Mouse (Mus musculus): ENCODE data around the gene Actr8.

The Actr8 gene

DNA sequence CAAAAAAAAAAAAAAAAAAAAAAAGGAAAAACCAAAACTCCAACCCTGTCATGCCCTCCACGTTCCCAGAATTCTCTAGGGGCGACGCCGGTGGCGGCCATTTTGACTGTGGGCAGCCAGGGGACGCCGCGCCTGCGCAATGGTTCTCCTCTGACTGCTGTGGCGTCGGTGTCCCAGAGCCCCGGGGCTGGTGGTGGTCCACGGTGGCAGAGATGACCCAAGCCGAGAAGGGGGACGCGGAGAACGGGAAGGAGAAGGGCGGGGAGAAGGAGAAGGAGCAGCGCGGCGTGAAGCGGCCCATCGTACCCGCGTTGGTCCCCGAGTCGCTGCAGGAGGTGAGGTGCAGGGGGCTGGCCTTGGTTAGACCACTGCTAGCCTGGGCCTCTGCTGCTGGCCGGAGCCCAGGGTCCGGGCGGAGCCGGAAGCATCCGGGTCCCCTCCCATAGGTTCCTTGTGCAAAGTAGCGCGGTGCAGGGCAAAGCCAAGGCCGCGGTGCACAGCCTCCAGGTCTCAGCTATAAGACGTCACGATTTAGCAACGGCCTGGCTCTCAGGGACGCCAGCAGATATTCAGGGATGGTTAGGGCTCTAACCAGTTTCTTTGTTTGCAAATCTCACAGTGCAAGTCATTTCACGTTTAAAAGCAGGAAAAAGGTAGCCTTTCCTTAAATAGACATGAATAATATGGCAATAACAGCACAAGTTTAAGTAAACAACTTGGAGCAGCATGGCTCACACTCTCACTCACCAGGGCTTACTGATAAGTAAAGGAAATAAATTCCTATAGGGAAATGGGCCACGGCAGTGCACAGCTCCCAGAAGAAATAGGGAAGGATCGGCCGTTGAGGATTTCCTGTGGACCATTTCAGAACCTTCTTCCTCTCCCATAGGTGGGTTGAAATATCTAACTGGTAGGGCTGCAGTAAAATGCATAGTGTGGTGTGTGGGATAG lies at the start of gene Actr8:
Gene Actr8 (plus strand): TSS at position 84 of the 951 bp plus-strand sequence.
- DNase-seq (ENCODE audit: low read depth, low spot score): peak; percentile 91

DNA sequence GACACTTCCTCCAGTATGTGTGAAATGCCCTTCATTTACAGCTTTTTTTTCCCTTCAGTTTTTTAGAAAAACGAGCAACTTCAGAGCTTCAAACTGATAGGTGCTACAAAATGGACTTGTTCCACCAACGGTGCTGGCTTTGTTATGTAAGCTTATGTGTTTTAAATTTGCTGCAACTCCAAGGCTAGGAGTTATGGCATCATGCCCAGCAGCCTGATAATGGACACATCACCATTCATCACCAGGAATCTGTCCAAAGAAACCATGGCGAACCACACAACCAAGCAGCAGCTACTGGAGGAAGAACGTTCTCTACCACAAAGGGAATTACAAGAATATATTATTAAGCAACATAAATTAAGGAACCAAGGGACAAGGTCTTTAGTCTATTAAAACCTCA lies 49.2 kb upstream of the Actr8 start:
- no peak for DNase-seq (ENCODE audit: low read depth, low spot score)

DNA sequence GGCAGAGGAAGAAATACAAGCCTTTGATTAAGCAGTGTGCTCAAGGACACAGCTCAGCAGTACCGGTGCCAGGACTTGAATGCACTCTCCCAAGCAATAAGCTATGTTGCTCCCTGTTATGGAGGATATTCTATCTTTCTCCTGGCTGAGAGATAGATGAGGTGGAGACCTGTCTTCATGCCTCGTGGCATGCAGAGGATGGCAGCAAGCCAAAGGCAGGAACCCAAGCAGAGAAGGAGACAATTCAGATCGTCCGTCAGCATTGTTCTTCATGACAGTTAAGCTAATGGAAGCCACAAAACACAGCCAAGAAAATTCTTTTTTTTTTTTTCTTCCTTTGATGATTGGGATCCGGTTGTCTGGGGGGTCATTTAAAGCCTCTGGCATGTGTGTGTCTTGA lies 42.6 kb upstream of the Actr8 start:
- DNase-seq (ENCODE audit: low read depth, low spot score): no peak

DNA sequence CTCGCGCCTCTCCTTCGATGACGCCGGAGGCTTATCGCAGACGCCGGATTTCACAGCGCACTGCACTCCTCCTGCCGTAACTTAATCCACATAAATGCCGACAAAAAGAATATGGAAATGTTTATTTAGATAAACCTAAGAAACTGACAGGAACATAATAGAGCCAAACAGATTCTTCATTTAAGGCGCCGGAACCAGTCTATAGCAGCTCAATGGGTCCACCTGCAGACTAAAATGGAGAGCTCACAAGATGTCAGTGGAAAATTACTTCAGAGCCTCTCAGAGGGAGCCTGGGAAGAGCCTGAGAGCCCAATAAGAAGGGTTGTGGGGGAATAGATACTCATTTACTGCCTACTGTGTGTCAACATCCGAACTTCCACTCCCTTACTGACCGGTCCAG lies 40.7 kb upstream of the Actr8 start:
- no peak for DNase-seq (ENCODE audit: low read depth, low spot score)

DNA sequence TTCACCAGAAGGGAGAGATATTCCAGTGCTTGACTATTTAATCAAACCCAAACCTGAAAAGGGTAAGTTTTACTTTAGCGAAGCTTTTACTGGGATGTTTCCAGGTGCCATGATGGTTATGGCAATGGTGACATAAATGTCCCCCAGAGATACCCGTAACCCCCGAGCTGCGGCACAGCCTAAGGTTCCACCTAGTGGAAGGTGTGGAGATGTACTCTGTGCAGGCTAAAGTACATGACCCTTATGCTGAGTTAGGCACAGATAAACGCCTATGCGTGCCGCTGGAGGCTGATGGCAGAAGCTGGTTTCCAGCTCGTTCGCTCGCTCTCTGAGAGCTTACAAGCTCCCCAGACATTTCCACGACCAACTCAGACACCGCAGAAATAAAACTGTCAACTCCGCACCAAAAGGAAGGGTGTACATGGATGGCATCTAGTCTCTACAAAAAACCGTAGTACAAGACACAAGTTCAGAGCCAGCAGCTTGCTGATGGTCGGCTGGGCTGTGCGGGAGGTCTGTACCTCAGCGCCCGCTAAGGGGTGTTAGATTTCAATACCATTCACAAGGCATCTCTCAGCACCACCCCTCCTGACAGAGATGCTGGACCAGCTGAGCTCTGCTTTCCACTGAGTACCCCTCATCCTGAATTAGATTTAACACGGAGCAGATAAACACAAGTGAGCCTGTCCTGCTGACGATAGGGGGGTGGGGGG lies 38.4 kb upstream of the Actr8 start:
- DNase-seq (ENCODE audit: low read depth, low spot score): peak; percentile 56

DNA sequence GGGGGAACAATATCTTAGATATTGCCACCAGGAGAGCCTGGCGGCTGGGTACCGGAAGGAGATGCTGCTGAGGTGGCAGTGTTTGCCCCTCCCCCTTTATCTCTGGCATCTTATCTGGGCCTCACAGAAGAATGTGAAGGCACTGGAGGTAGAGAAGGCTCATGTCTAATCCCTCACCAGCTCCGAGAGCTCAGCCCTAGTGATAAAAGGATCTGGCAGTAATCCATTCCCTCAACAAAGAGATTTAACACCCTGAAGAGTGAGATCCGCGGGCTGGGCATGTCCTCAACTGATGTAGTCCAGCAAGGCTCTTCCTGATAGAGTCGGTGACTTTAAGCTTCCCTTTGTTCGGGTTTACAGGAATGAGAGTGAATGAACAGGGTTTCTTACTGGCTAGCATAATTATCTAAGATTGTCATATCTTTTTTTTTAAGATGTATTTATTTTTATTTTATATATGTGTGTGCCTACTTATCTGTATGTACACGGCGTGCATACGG lies 37.8 kb upstream of the Actr8 start:
- DNase-seq (ENCODE audit: low read depth, low spot score): no peak

DNA sequence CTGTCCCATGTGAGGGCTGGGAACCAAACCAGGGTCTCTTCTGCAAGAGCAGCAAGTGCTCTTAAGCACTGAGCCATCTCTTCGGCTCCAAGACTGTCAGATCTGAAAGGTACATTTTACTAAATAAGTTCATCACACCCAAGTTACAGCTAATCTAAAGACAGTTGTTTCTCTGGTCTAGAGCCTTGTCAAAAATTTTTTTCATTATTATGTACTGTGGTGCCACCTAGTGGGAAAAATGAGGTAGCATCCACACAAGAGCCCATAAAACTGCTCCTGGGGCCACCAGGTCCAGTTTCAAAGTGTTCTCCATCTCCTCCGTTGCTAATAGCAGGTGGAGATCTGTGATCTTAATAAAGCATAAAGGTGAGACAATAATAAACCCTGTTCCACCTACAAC lies 37.3 kb upstream of the Actr8 start:
- peak; percentile 50 for DNase-seq (ENCODE audit: low read depth, low spot score)

DNA sequence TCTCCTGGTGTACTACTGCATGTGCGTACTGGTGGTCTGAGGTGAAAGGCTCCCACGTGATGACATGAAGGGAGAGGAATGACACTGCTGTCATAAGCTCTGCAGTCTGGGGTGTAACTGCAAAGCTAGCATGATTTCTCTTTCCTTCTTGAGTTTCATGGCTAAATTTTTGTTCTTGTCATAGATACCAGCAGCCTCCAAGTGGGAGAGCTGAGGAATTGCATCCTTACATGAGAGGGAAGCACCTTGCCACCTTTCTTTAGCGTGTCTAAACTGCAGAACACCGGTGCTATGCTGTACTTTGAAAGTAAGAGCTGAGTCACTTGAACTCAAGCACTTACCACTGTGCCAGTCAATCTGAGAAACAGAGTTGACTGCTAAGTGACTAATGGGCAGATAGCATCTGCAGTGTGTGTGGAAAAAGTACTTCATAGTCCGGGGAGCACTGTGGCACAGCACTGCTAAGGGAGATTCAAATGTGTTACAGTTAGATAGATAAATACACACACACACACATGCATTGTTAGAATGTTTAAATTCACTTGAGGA lies 31.3 kb upstream of the Actr8 start:
- no peak for DNase-seq (ENCODE audit: low read depth, low spot score)

DNA sequence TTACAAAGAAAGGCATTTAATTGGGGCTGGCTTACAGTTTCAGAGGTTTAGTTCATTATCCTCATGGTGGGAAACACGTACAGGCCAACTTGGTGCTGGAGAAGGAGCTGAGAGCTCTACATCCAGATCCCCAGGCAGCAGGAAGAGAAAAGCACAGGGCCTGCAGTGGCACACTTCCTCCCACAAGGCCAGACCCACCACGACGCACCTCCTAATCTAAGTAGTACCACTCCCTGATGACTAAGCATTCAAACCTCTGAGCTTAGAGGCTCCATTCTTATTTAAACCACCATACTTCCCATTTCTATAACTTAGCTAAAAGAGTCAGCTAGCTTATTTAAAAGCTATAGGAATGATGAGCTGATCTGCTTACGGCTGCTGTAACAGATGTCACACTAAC lies 27.3 kb upstream of the Actr8 start:
- DNase-seq (ENCODE audit: low read depth, low spot score): peak; percentile 96

DNA sequence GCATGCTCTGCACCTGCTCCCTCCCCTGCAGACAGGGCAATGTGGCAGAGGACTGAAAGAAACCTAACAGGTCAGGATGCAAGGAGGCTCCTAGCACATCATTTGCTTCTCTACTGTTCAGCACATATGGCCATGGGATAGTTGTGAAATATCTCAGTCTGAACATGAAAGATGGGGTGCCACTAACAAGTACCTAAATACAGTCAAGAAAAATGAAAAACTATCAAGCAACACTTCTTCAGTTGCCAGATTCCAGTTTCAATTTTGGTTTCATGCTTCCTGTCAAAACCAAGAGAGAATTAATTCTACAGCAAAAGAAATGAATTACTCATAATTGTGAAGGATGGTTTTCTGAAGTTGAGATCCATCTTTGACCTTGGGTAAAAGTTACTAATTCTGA lies 20.7 kb upstream of the Actr8 start:
- no peak for DNase-seq (ENCODE audit: low read depth, low spot score)

DNA sequence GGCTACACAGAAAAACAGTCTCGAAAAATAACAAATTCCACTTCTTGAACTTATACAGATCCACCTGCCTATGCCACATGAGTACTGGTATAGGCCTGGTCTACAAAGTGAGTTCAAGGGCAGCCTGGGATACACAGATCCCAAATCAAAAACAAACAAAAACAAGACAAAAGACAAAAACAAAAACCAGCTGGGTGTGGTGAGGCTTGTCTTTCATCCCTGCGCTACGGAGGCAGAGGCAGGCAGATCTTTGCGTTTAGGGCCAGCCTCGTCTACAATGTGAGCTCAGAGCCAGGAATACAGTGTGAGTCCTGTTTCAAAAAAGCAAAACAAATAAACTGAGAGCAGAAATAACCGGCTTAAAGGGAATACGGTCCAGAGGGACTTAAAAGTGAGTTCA lies 10.5 kb upstream of the Actr8 start:
- DNase-seq (ENCODE audit: low read depth, low spot score): peak; percentile 61

DNA sequence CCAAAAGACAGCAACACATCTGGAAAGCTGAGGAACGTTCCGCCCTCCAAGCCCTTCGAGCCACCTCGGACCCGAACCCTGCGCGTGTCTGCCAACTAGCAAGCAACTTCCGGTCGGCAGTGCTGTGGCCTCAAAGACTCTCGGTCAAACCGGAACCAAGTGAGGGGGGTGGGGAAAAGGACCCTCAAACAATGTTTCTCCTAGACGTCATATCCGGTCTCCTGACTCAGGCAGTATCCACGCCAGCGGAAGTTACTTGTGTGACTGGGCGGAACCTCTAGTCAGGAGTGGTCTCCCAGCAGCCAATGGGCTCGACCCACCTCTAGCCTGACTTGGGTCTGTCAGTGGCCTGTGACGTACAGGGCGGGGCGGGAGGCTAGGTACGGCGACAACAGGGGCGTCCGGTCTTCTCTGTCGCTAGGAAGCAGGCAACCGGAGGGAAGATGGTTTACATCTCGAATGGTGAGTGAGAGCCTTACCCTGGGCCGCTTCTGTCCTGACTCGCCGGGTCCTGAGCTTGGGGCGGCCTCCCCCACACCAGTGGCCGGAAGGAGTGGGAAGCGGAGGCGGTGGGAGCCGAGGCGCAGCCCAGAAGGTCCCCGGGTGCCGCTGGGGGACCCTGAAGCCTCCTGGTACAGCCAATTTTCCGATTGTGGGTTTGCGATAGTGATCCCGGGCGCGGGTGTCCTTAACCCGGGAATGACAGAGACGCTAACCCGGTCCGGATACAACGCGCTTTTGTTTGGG lies 9.9 kb upstream of the Actr8 start, which contains the start of gene Selenok:
Gene Selenok (plus strand): TSS at position 234 of the 747 bp plus-strand sequence.
- DNase-seq (ENCODE audit: low read depth, low spot score): peak; percentile 100

DNA sequence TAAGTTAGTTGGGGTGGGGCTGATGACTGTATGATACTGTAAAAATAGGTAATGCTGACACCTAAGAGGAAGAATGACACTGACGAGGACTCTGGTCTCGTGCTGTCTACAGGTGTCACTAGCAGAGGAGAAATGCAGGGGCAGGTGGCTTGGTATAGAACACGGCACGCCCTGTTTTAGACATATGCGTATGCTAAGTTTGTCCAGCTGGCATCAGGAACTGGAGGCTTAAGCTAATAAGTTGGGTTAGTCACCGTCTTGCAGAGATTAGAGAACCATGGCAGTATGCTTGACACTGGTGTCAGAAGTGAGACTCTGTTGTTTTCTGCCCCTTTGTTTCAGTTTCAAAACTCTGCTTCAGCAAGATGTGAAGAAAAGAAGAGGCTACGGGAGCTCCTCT lies 6.7 kb upstream of the Actr8 start:
- DNase-seq (ENCODE audit: low read depth, low spot score): no peak

DNA sequence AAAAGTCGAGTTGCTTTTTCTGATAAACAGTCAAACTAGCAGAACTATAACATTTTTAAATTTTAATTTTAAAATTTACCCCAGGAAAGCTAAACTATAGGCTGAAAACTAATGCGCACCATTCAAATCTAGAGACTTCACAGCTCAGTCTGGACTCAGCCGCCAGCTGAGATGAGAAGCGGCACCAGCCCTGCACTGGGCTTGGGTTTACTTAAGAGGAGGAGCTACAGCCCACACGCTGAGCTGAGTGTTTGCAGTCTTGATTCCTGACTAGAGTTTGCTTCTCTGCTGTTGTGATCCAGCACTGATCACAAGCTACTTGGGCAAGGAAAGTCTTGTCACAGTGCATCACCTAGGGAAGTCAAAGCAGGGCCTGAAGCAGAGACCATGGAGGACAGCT lies 6.1 kb upstream of the Actr8 start:
- no peak for DNase-seq (ENCODE audit: low read depth, low spot score)

DNA sequence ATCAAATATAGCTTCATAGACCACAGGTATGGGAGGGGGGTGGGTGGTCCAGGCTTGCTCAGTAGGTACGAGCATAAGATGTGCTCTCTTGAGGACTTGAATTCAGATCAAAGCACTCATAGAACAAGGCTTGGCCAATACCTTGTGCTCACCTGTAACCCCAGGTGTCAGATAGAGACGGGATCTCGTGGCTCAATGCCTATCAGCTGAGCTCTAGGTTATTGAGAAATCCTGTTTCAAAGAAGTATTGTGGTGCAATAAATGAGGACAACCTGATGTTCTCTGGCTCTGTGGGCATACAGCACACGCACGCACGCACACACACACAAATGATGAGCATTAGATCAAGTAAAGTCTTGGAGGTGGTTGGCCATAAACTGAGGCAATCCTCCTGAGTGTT lies 1.2 kb upstream of the Actr8 start:
- no peak for DNase-seq (ENCODE audit: low read depth, low spot score)

DNA sequence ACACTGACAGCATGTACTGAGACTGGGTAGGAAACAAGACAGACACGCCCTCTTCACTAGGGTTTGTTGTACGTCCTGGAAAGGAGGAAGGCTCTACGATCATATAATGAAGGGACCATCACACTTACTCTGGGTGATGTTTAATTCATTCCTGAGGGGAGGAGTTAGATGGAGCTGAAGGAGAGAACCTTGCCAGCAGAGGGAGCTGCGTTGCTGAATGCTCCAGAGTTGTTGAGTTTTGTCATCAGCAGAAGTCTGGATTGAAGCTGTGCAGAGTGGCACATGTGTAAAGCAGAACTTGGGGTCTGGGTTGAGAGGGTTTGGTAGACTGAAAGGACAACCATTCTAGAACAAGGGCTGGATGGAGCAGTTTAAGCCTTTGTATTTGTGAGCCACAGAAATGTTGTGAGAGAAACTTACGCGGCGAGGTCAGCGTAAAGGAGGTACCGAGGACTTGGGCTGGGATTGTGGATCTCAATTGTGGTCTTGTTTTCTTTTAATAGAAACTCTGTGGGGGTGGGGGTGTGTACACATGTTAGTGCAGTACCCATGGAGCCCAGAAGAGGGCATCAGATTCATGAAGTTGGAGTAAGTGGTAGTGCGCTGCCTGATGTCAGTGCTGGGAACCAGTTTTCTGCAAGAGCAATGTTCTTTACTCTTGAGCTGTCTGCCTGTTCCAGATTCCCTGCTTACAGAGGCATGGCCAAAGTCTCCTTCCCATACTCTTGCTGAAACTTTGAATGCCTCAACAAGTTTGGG lies 2.5 kb downstream of the Actr8 start:
- peak; percentile 85 for DNase-seq (ENCODE audit: low read depth, low spot score)

DNA sequence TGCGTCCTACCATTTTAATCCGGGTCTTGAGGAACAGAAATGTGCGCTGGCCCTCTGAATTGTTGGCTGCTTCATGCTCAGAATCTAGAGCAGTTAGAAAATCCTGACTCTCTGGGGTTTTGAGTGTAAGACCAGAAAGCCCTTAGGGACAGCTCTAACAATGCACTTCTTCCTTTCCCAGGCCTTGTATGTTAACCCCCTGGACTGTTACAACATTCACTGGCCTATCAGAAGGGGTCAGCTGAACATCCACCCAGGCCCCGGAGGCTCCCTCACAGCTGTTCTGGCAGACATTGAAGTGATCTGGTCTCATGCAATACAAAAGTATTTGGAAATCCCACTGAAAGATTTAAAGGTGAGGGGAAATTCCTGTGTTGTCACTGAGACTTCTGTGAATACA lies 8.0 kb downstream of the Actr8 start:
- DNase-seq (ENCODE audit: low read depth, low spot score): no peak

DNA sequence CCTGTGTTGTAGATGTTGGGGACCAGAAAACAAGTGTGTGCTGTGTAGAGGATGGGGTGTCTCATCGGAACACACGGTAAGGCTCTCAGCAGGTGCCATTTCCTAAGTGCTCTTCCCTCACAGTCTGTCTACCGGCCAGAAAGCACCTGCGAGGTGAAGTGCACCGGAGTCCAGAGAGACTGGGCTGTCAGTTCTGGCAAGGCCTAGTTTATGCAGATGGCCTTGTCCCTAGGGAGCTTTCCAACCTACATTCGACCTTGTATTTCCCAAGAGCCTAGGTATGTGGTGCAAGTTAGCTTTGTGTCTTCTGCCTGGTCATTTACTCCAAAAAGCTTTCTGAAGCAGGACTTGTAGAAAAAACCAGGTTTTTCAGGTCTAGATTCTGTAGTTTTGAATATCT lies 9.1 kb downstream of the Actr8 start:
- DNase-seq (ENCODE audit: low read depth, low spot score): no peak

DNA sequence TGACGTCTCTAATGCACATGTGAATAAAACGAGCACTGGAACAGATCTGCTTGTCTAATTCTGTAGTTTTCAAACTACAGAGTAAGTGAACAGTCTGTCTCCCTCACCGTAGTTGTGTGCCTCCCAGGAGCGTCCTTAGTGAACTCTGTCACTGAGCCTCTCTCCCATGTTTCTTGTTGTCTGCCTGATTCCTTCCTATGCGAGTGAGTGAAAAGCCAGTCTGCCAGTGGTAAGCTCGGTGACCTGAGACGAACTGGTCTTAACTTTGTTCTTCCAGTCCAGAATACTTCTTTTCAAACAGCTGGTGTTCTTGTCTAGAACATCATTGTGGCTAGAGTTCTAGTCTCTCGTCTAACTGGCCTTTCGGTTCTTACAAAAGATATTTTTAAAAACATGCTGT lies 9.6 kb downstream of the Actr8 start:
- no peak for DNase-seq (ENCODE audit: low read depth, low spot score)

DNA sequence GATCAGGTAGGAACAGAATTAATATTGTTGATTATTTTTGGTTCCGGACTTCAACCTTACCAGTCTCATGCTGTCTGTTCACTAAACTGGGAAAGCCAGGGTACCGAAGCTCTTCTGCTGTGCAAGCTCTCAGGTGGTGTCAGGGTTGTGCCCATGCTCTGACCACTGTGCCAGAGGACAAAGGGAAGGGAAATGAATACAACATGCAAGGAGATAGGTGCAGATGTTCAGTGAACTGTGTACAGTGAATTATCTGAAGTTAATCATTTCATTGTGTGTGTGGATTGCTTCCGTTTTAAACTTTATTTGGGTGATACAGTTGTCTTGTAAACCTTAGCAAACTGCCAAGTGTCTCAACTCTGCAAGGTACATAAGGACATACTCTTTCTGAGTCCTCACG lies 10.2 kb downstream of the Actr8 start:
- no peak for DNase-seq (ENCODE audit: low read depth, low spot score)

DNA sequence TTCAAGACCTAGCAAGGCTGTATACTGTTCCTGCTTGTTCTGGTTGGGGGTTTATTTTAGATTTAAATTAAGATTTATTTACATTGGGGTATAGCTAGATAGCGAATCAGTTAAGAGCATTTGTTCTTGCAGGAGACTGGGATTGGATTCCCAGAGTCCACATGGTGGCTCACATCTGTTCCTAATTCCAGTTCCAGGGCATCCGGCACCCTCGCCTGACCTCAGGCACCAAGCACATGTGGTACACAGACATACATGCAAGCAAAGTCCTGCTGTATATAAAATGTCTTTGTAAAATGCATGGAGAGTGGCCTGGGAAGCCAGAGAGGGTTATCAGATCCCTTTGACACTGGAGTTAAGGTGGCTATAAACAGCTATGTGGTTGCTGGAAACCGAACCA lies 16.8 kb downstream of the Actr8 start:
- DNase-seq (ENCODE audit: low read depth, low spot score): no peak
